Comparison of ENCODE assay signal across 26 mouse cellular contexts in genomic region chr19:12786803-12787395, GRCm38 (mm10). TPM values are rescaled to one million over a fixed set of nuclear protein-coding genes. Genes with fewer than 3 reads are reported as not detected.
DNase-seq lines count a peak whose midpoint lies in the region; ATAC-seq and TF ChIP-seq lines count a peak whose summit lies in the region.
"Had no signal": no experiment of that assay in that cellular context is flagged by ENCODE, and none has a peak within 500 bp of the region (broad histone marks: within the 10 kb centered on the region; RNA-seq: fewer than 3 reads in every experiment).

No protein-coding gene starts in this region.

- 81% methylated on average over 2 of the region's 2 CpGs for WGBS in heart, postnatal 0 days

- H3K9ac ChIP-seq in heart, postnatal 0 days (replicated peaks; ENCODE audit: low read depth, low read length), result no peak overlapping the region
- H3K9ac ChIP-seq: embryonic facial prominence, embryonic 12.5 days; forebrain, embryonic 15.5 days; heart, embryonic 15.5 days; hindbrain, embryonic 15.5 days had no signal

- no peak for TF ChIP-seq CTCF in heart, postnatal 0 days (IDR thresholded peaks at IDR 0.05; ENCODE audit: low read depth)
- no peak for TF ChIP-seq CTCF in left cerebral cortex, adult 2 months (IDR thresholded peaks at IDR 0.05)

- no peak for TF ChIP-seq EP300 in heart, postnatal 0 days (IDR thresholded peaks at IDR 0.05; ENCODE audit: low read depth)

- H3K9me3 ChIP-seq in heart, postnatal 0 days (replicated peaks; ENCODE audit: control insufficient read depth, low read length), result no peaks in the 10 kb centered on the region
- H3K9me3 ChIP-seq: embryonic facial prominence, embryonic 12.5 days; forebrain, embryonic 15.5 days; heart, embryonic 15.5 days; hindbrain, embryonic 15.5 days had no signal

- peak overlapping the region; percentile 9; the same call in 1 of the 2 replicates for H3K27ac ChIP-seq in heart, postnatal 0 days (ENCODE audit: low read depth)
- H3K27ac ChIP-seq in left cerebral cortex, adult 2 months, result peak overlapping the region; percentile 69
- H3K27ac ChIP-seq: embryonic facial prominence, embryonic 12.5 days; forebrain, embryonic 15.5 days; heart, embryonic 15.5 days; hindbrain, embryonic 15.5 days had no signal

- no peak for DNase-seq in heart, postnatal 0 days (ENCODE audit: low spot score)
- no peak for DNase-seq in heart, postnatal 36 days
- DNase-seq in left cerebral cortex, adult 2 months (ENCODE audit: extremely low spot score in 1 of 2, low spot score in 2 of 2), result no peak
- no peak for DNase-seq in left cerebral cortex, postnatal 4 days
- peak; percentile 64 for DNase-seq in brain, adult 2 months (ENCODE audit: low read depth, low spot score)
- DNase-seq in telencephalon, adult 2 months (ENCODE audit: low read depth, low spot score), result peak; percentile 57
- no peak for DNase-seq in lung, postnatal 10 days
- DNase-seq: adrenal gland, adult 8-10 months; cerebellum, adult 11-12 months; cerebellum, adult 9-10 months; cerebellum, postnatal 25 days; gastrocnemius, postnatal 25 days; heart, adult 11 months had no signal

- no peak for ATAC-seq in heart, postnatal 0 days (ENCODE audit: insufficient read depth, low read depth)
- ATAC-seq: forebrain, embryonic 15.5 days had no signal

- H3K4me3 ChIP-seq in heart, postnatal 0 days (ENCODE audit: low read depth, low read length), result no peak overlapping the region
- no peak overlapping the region for H3K4me3 ChIP-seq in left cerebral cortex, adult 2 months
- H3K4me3 ChIP-seq: embryonic facial prominence, embryonic 12.5 days; forebrain, embryonic 15.5 days; heart, embryonic 15.5 days; hindbrain, embryonic 15.5 days had no signal

- H3K27me3 ChIP-seq in heart, postnatal 0 days (ENCODE audit: control insufficient read depth, insufficient read depth, low read length), result no peaks in the 10 kb centered on the region
- H3K27me3 ChIP-seq: embryonic facial prominence, embryonic 12.5 days; forebrain, embryonic 15.5 days; heart, embryonic 15.5 days; hindbrain, embryonic 15.5 days had no signal

- intact Hi-C loops in heart, postnatal 36 days (cut with DNase I), result no loop called here
- intact Hi-C loops in left cerebral cortex, adult 2 months (cut with DNase I), result no loop called here
- intact Hi-C loops in left cerebral cortex, postnatal 4 days (cut with DNase I), result no loop called here

- no peaks in the 10 kb centered on the region for H3K36me3 ChIP-seq in heart, postnatal 0 days (replicated peaks; ENCODE audit: control insufficient read depth, insufficient read depth, low read length)
- H3K36me3 ChIP-seq: embryonic facial prominence, embryonic 12.5 days; forebrain, embryonic 15.5 days; heart, embryonic 15.5 days; hindbrain, embryonic 15.5 days had no signal

- H3K4me1 ChIP-seq in heart, postnatal 0 days (ENCODE audit: control insufficient read depth, insufficient read depth), result peaks cover 7% of the 10 kb centered on the region; the same call in 1 of the 2 replicates
- H3K4me1 ChIP-seq: embryonic facial prominence, embryonic 12.5 days had no signal

- H3K4me2 ChIP-seq in heart, postnatal 0 days (ENCODE audit: low read depth, low read length), result no peak overlapping the region
- H3K4me2 ChIP-seq: embryonic facial prominence, embryonic 12.5 days; forebrain, embryonic 15.5 days; heart, embryonic 11.5 days; heart, embryonic 15.5 days; hindbrain, embryonic 15.5 days had no signal

RNA-seq across cellular contexts. Expression of gene Zfp91, which starts 9.0 kb away (rescaled TPM):
- total RNA-seq in heart, postnatal 0 days (2014; rRNA removed; ENCODE audit: low replicate concordance), result 43.6 and 48.2 TPM in 2 replicates
- polyA plus RNA-seq in heart, postnatal 0 days (2015; fragmentation: Nextera tagmentation; extraction: Ambion mirVana), result 8.6 and 9.5 TPM in 2 replicates
- 10 to 100 TPM; 78.7 to 80.7 TPM for total RNA-seq in heart, postnatal 36 days (2021)
- total RNA-seq in left cerebral cortex, adult 2 months (2021), result 10 to 100 TPM; 89.2 to 97.0 TPM
- total RNA-seq in left cerebral cortex, postnatal 4 days (2021), result 10 to 100 TPM; 60.3 to 62.7 TPM

RNA-seq across cellular contexts. Expression of gene Lpxn, which starts 9.1 kb away (rescaled TPM):
- total RNA-seq in heart, postnatal 0 days (2014; rRNA removed; ENCODE audit: low replicate concordance), result 0.27 and 1.3 TPM in 2 replicates
- polyA plus RNA-seq in heart, postnatal 0 days (2015; fragmentation: Nextera tagmentation; extraction: Ambion mirVana), result 0.89 and 1.0 TPM in 2 replicates
- 1 to 10 TPM; 1.4 to 1.5 TPM for total RNA-seq in heart, postnatal 36 days (2021)
- total RNA-seq in left cerebral cortex, adult 2 months (2021), result 1 to 10 TPM; 1.4 to 1.5 TPM
- total RNA-seq in left cerebral cortex, postnatal 4 days (2021), result under 1 TPM; 0.40 to 0.82 TPM

RNA-seq across cellular contexts. Expression of gene Cntf, which starts 21.5 kb away (rescaled TPM):
- 1.2 TPM in 1 of 2 replicates, not detected in the other for total RNA-seq in heart, postnatal 0 days (2014; rRNA removed; ENCODE audit: low replicate concordance)
- polyA plus RNA-seq in heart, postnatal 0 days (2015; fragmentation: Nextera tagmentation; extraction: Ambion mirVana), result 0.98 and 1.2 TPM in 2 replicates
- 1 to 10 TPM; 1.6 TPM for total RNA-seq in heart, postnatal 36 days (2021)
- 1 to 10 TPM; 2.3 to 4.0 TPM for total RNA-seq in left cerebral cortex, adult 2 months (2021)
- 1 to 10 TPM; 2.1 to 2.4 TPM for total RNA-seq in left cerebral cortex, postnatal 4 days (2021)

RNA-seq across cellular contexts. Expression of gene Gm5244, which starts 59.6 kb away (rescaled TPM):
- total RNA-seq in heart, postnatal 0 days (2014; rRNA removed; ENCODE audit: low replicate concordance), result not detected in 2 replicates
- not detected in 2 replicates for polyA plus RNA-seq in heart, postnatal 0 days (2015; fragmentation: Nextera tagmentation; extraction: Ambion mirVana)
- not detected for total RNA-seq in heart, postnatal 36 days (2021)
- not detected for total RNA-seq in left cerebral cortex, adult 2 months (2021)
- not detected for total RNA-seq in left cerebral cortex, postnatal 4 days (2021)
- total RNA-seq: adrenal gland, adult 8-10 months; adrenal gland, postnatal 36 days; ES-E14; gastrocnemius, adult 18-20 months; gastrocnemius, postnatal 25 days; heart, postnatal 25 days had no signal
- polyA plus RNA-seq: cortical plate, adult 2 months; embryonic facial prominence, embryonic 12.5 days; forebrain, embryonic 11.5 days; forebrain, embryonic 15.5 days; frontal cortex, adult 2 months; heart, embryonic 11.5 days; heart, embryonic 15.5 days; hindbrain, embryonic 11.5 days; hindbrain, embryonic 15.5 days had no signal

Comparison
In these comparisons a context has a peak if more than half of its experiments do, and no peak if none do; other contexts are left out.
1. DNase-seq: peak in brain, adult 2 months (single experiment) and telencephalon, adult 2 months (single experiment); none in heart, postnatal 0 days (single experiment), heart, postnatal 36 days (0 of 2), left cerebral cortex, adult 2 months (0 of 2), left cerebral cortex, postnatal 4 days (single experiment) and lung, postnatal 10 days (single experiment).